Mouse (Mus musculus): ENCODE measurements around the gene Bbs9. TPM values are rescaled to one million over a fixed set of nuclear protein-coding genes. Genes with fewer than 3 reads are reported as not detected.

The Bbs9 gene
- total RNA-seq, 1 experiment from 2014 or later = 8.6 TPM

DNA sequence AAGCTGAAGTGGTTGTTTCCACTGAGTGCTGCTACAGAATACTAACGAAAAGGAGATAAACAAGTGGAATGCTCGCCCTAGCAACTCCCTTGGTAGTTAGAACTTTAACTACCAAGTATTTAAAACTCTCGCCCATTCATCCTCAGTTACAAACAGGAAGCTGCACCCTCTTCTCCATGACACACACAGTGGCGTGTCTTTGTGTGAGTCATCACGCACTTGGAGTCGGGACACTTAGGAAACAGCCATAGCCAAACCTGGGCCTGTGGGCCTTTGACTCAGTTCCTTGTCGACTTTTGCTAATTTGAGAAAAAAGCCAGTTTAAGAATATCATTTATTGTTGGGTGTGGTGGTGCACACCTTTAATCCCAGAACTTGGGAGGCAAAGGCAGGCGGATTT, 189.6 kb downstream of the Bbs9 start:
- no peak for ATAC-seq (replicated peaks; ENCODE audit: insufficient number of reproducible peaks, low FRiP score, low TSS enrichment, poor library complexity, severe bottlenecking)

DNA sequence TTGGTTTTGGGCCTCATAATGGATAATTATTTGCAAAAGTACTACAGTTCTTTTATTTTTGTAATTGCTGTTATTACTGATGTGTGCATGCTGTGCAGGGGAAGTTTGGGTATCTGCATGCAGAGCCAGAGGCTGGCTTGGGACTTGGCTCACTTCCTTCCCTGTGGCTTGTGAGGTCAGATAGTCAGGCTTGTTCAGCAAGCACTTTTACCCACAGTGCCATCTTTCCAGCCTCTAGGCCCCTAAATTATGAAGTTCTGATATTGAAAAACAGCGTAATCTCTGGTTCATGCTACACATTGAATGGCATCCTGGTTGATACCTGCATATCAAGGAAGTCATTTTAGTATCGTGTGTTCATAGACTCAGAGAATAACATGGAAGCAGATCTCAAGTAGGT, 197.4 kb downstream of the Bbs9 start:
- no peak for ATAC-seq (replicated peaks; ENCODE audit: insufficient number of reproducible peaks, low FRiP score, low TSS enrichment, poor library complexity, severe bottlenecking)

DNA sequence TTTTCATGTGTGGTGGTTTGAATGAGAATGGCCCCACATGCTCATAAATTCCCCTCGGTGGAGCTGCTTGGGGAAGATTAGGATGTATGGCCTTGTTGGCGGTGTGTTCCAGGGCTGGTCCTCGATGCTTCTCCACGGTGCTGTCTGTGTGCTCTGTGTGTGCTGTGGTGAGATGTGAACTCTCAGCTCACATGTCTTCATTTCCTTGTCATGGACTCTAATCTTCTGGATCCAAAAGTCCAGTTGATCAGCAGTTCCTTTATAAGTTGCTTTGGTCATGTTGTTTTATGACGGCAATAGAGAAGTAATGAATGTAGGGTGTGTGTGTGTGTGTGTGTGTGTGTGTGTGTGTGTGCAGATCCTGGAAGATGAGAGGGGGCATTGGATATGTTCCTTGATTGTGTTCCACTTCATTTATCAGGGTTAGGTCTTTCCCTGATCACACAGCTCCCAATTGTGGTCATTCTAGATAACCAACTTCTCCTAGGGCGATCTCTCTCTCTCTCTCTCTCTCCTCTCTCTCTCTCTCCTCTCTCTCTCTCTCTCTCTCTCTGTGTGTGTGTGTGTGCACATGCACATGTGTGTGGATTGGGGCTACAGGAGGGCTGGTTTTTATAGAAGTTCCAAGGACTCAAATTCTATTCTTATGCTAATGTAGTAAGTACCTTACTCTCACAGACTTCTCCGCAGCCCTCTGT, 201.8 kb downstream of the Bbs9 start:
- no peak for ATAC-seq (replicated peaks; ENCODE audit: insufficient number of reproducible peaks, low FRiP score, low TSS enrichment, poor library complexity, severe bottlenecking)

DNA sequence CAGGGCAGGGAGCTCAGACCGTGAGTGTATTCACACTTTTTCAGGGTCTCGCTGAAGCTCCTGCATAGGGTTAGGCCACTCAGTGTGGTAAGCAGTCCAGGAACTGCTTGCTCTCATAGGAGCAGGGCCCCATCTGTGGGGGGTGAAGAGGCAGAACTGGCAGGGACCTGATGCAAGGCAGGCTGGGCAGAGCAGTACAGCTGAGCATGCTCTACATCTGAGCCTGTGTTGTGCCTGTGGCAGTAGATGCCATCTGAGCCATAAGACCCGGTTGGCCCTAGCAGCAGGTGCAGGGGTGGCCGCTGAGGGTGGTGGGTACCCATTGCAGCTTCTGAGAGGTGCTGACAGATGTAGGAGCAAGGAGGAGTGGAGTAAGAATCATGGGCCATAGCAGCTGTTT, 202.5 kb downstream of the Bbs9 start:
- no peak for ATAC-seq (replicated peaks; ENCODE audit: insufficient number of reproducible peaks, low FRiP score, low TSS enrichment, poor library complexity, severe bottlenecking)

DNA sequence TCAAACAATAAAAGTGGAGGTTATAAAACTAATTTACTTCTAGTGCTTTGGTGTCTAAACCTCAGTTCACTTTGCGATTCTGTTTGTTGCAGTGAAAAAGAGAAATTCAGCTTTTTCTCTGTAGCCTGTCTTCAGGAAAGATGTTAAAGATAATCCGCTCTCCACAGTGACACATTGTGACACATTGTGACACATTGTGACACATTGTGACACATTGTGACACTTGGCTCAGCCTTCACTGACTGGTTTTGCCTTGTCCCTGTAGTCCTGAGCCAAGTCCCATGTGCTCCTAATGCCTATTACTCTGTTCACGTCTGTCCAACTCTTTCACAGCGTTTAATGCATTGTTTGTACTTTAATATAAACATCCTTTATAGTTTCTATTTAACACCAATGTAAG, 203.0 kb downstream of the Bbs9 start:
- no peak for ATAC-seq (replicated peaks; ENCODE audit: insufficient number of reproducible peaks, low FRiP score, low TSS enrichment, poor library complexity, severe bottlenecking)

DNA sequence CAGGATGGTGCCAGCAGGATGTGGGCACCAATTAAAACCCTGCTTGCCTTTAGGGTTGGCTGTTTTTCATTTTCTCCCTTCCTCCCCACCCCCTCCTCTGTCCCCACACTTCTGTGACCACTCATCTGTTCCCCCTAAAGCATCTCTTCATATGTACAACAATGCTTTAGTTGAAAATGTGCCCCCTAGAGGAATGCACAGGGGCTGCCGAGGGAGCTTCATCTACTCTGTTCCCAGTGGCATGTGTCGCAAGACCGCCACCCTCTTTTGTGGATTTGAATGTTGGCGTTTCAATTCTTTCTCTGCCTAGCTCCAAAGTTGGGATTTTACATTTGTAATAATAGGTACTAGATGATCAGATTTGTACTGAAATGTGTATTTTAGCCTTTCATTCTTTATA, 204.0 kb downstream of the Bbs9 start:
- ATAC-seq (replicated peaks; ENCODE audit: insufficient number of reproducible peaks, low FRiP score, low TSS enrichment, poor library complexity, severe bottlenecking) = no peak

DNA sequence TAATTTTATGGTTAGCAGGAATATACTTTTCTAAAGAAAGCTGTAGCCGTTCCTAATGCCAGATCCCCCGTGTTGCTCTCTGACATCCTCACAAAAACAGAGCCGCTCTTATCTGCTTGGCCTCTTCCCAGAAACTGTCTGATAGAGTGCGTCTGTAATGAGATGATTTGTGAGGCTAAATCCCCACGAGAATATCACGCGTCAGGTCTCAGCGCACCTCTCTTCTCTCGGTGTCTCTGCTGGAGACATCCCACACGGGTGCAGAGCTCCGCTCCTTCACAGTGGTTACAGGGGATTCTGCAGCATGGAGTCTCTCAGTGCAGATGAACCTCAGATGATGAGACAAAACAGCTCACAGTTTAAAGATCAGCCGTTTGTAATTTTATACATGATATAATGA, 204.5 kb downstream of the Bbs9 start:
- no peak for ATAC-seq (replicated peaks; ENCODE audit: insufficient number of reproducible peaks, low FRiP score, low TSS enrichment, poor library complexity, severe bottlenecking)

DNA sequence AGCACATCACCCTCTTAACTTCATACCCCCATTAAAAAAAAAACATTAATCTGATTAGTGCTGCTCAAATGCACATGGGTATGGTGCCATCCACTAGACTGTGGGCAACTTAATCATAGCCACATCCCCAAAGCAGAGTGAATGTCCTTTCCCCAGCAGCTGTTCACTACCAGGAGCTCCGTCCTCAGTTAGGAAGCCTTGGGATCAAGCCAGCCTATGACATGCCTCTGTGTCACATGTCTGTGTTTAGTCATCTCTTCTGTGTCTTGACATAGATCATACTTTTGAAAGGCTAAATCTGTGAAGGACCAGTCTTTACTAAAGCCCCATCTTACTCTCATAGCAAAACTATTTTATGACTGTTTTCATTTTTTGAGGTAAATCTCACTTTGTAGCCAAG, 205.0 kb downstream of the Bbs9 start:
- no peak for ATAC-seq (replicated peaks; ENCODE audit: insufficient number of reproducible peaks, low FRiP score, low TSS enrichment, poor library complexity, severe bottlenecking)

DNA sequence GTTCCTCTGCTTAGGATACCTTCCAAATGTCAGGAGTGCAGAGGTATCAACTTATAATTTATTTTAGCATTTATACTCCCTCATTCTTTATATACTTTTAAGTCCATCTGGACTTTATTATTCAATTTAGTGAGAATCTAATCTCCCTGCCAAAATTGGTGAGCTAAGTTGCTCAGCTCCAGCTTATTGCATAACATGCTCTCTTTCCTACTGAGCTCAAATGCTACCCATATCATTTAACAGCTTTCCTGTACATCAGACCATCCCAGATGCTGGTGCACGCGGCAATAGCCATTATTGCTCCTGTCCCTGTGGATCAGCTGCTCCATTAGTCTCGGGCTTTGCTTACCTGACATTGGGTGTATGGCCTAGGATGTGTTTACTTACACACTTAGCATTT, 208.3 kb downstream of the Bbs9 start:
- ATAC-seq (replicated peaks; ENCODE audit: insufficient number of reproducible peaks, low FRiP score, low TSS enrichment, poor library complexity, severe bottlenecking) = no peak

DNA sequence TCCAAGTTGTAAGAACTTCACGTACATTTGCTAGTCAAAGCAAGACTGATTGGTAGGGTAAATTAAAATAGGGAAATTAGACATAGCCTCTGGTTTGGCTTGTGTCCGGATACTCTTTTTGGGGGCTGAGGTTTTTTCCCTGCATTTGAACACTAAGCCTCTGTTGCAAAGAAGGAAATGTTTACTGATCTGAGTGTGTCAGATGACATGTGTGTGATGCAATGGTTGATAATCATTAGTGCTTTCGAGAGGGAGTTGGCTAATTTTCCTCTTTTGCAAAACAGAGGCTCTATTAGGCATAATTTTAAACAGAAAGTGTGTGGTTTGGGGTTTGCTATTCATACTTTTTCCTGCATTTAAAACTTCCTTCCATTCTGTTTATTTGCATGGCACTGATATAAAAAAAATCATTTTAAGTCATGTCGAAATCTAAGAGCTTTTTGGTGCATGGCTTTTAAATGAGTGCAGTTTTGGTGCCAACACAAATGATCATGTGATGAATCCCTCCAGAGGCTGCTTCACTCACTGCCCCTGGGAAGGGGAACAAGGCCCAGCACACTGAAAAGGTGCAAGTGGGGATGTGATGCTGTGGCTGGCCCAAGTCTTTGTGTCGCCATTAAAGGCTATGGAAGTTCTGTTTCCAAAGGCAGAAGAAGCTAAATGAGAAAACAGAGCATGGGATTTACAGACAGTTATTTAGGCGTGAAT, 211.4 kb downstream of the Bbs9 start:
- ATAC-seq (replicated peaks; ENCODE audit: insufficient number of reproducible peaks, low FRiP score, low TSS enrichment, poor library complexity, severe bottlenecking) = no peak

DNA sequence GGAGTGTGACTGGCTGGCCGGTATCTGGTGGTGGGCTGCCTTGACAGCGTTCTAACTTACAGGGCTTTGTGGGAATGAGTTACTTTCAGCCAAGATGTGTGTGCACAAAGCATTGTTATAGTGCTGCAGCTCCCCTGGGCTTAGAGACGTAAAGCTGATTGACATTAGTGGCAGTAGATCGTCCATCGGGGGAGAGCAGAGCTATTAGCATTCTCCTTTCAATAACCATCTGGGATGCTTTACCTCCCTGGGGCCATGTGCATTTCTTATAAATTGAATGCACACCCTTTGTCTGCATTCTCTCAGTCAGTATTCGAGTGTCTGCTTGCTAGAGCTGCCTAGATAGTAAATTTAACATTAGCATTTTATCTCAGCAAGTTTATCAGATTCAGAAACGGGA, 214.7 kb downstream of the Bbs9 start:
- no peak for ATAC-seq (replicated peaks; ENCODE audit: insufficient number of reproducible peaks, low FRiP score, low TSS enrichment, poor library complexity, severe bottlenecking)

DNA sequence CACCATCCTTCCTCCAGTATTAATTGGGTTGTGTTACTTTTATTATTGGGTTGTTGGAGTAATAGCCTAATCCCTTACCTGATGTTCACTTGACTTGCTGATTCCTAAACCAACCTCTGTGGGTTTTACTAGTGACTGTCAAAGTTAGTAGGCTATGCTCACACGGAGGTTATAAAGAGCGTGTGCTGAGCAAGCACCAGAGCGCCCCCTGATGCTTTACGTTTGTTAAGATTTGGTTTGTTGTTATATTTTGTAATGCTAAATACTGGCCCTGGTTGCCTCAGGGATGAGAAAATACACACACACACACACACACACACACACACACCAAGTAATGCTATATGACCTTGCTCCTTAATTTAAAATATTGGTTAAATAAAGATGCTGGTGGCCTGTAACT, 219.9 kb downstream of the Bbs9 start:
- no peak for ATAC-seq (replicated peaks; ENCODE audit: insufficient number of reproducible peaks, low FRiP score, low TSS enrichment, poor library complexity, severe bottlenecking)

DNA sequence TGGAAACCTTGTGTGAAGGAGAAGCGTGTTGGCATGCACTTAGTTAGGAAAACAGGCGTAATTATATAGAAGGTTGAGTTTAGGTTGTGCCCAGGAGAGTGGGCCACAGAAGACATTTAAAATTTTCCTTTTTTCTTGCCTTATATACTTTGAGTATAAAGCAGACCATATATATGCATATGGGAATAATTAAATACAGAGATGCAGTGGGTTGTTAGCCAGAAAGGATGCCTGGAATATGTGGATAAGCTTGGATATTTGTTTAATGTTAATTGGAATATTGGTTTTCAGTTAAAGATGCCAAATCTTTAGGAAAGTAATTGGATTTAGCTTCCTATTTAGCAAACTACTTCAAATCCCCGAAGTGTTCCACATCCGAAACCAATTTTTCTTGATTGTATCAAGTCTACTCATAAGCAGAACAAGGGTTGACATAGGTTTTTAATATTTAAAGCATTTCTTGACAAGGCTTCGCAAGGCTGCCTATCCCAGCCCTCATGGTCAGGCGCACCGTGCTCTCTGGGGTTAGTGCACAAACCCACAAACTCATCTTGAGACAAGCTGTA, 221.4 kb downstream of the Bbs9 start:
- ATAC-seq (replicated peaks; ENCODE audit: insufficient number of reproducible peaks, low FRiP score, low TSS enrichment, poor library complexity, severe bottlenecking) = no peak

DNA sequence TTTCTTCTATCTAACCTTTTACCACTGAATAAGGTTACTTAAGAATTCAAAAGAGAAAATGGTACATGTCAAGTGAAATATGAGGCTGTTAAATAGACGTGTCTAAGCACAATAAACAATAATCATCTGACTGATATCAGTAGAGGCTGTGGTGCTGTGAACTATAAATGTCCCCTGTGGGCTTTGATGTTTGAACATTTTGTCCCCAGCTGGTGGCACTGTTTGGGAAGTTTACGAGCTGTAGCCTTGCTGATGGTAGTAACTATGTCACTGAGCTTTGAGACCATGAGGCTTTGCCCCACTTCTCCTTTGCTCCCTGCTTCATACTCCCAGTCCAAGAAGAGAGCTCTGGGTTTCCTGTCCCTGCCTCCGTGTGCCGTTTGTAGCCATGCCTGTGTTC, 222.3 kb downstream of the Bbs9 start:
- ATAC-seq (replicated peaks; ENCODE audit: insufficient number of reproducible peaks, low FRiP score, low TSS enrichment, poor library complexity, severe bottlenecking) = no peak

DNA sequence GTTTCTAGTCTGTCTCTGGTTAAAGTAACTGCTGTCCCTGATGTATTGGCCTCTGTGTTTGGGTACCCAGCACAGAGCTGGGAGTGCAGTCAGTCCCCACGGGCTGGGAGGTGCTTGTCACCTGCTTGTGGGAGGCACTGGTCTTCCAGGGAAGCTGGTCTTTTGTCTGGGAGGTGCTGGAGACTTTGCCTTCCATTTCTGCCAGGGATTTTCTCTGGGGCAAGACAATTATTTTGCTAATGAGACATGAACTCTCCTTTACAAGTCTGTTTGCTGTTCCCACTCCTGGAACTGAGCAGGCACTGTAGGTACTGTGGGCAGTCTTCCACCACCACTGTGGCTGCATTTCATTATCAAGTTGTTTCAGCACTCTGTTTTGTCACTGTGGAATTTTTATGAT, 223.0 kb downstream of the Bbs9 start:
- no peak for ATAC-seq (replicated peaks; ENCODE audit: insufficient number of reproducible peaks, low FRiP score, low TSS enrichment, poor library complexity, severe bottlenecking)

DNA sequence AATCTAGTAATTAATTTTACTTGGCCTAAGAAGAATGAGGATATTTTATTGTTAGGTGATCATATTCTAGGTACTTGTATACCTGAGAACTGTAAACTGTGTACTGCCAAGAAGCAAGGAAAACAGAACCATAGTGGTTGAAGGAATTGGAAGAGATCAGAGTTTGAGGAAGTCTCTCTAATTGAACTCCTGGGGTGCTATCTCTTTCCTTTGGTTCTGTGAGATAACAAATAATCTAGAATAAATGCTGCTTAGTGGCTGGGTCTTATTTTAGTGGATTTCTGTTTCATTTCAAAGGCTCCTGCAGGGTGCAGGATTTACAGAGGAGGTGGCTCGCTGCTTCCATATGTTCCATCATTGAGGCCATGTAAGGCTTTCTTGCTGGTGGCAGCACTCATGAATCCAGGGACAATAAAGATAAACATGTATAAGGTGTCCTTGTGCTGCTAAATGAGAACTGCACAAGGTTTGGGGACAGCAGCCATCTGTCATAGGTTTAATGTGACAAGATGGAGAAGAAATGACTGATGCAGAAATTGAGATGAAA, 226.6 kb downstream of the Bbs9 start:
- no peak for ATAC-seq (replicated peaks; ENCODE audit: insufficient number of reproducible peaks, low FRiP score, low TSS enrichment, poor library complexity, severe bottlenecking)

DNA sequence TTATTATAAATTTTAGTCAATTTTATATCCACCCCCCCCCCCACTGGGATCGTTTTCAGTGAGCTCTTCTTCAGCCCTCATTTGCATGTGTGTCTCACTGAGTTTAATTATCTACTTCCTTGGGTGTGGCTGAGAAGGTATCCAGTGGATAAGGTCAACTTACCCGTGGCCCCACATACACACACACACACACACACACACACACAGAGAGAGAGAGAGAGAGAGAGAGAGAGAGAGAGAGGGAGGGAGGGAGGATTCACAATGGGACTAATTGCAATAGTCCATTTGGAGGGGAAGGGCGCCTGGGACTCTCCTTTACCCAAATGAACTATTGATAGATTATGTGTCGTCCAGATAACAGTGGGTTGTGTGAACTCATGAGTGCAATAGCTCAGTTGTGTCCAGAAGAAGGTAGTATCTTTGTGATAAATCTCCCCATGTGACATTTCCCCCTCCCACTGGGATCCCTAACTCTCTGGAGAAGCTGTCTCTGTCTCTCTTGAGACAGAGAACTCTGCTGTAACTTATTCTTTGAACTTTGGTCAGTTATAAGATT, 227.4 kb downstream of the Bbs9 start:
- ATAC-seq (replicated peaks; ENCODE audit: insufficient number of reproducible peaks, low FRiP score, low TSS enrichment, poor library complexity, severe bottlenecking) = no peak

DNA sequence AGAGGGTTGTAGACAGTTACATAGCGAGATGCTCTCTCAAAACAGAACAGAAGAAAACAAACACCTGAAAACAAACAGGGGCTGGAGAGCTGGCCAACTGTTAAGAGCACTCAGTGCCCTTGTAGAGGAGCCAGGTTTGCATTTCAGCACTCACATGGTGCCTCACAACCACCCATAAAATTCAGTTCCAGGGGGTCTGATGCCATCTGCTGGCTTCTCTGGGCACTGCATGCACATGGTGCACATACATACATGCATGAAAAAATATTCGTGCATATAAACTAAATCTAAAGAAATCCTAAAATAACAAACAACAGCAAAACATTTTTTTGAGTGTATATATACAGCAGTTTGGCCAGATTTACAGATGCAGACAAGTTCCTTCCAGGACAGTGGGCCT, 228.0 kb downstream of the Bbs9 start:
- no peak for ATAC-seq (replicated peaks; ENCODE audit: insufficient number of reproducible peaks, low FRiP score, low TSS enrichment, poor library complexity, severe bottlenecking)

DNA sequence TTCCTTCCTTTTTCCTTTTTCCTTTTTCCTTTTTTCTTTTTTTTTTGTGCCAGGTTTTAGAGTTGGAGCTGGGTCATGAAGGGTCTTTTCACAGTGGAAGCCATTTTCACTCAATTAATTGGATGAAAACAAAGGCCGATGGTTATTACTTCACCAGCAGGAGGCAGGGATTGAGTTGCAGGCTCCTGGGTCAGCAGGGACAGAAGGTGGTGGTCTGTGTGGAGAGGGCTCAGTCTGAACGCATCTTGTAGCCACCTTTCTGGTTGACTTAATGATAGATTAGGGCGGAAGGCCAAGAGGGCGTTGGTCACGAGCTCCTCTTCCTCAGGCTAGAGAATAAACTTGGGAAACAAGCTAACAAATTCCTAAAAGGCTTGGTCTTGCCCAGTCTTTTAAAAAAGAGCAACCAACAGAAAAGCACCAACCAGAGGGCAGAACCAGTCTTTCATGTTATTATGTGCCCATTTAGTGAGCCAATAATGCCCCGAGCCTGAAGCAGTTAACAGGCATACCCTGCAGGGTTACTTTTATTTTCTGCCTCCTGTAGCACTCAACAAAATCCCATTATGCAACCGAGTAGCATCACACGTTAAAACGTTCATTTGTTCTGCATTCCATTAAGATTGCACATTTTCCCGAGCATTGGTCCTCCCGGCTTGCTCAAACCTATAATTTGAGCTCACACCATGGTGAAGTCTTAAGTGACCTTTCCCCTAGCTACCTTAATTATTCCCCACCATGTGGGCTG, 231.8 kb downstream of the Bbs9 start:
- ATAC-seq (replicated peaks; ENCODE audit: insufficient number of reproducible peaks, low FRiP score, low TSS enrichment, poor library complexity, severe bottlenecking) = no peak

Data from monocyte, adult 5-6 weeks (primary cell).